Mouse (Mus musculus): ENCODE measurements around the gene Galns.
"Not testable (repeated sequence)": the region's sequence is repeated elsewhere in the genome, so short reads cannot be mapped to it uniquely, and the experiment has no call there.

The Galns gene

DNA sequence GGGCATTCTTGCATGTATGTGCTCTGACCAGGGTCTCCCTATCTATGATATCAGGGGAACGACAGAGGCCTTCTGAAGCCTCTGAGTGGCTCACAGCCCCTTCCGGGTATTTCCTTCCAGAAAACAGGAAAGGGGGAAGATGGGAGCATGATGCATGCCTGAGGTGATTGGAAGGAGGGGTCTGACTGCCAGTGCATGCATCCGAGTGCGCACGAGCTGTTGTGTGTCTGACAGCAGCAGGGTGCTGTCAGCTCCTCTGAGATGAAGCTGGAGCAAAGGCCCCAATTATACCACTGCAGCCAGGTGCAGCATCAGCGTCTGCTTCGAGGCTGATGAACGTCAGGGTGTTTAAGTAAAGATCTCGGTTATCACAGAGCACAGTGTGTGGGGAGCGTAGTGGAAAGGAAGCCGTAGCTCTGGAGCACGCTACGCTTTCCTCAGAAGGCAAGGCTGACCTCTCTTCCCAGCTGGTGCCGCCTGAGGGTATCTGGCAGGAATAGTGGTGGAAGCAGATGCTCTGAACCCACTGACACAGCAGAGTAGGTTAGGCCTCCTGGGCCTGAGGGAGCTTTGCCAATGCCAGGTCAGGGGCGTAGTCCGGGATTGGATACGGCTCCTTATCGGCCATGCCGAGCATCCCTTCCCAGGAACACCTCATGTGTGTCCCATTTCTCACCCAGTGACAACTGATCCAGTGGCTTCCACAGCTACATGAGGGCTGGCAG lies 17.3 kb downstream of the Galns start:
- DNase-seq (ENCODE audit: low spot score in 2 of 2): no peak

DNA sequence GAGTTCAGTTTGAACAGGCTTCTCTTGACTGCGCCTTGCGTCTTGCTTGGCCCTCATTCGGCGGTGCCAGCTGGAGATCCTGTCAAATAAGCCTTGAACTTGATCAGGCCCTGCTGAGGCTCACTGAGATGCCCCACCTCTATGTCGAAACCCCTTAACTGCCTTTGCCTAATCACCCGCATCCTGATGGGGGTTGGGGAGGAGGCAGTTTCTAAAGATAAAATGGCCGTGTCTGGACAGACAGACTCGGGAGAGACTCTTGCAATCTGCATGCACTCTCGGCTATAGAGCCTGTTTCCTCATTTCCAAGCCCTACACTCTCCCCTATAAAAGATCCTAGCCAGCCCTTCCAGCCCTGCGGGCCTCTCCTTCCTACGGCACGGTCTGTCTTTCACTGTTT lies 18.0 kb downstream of the Galns start:
- DNase-seq (ENCODE audit: low spot score in 2 of 2): no peak

DNA sequence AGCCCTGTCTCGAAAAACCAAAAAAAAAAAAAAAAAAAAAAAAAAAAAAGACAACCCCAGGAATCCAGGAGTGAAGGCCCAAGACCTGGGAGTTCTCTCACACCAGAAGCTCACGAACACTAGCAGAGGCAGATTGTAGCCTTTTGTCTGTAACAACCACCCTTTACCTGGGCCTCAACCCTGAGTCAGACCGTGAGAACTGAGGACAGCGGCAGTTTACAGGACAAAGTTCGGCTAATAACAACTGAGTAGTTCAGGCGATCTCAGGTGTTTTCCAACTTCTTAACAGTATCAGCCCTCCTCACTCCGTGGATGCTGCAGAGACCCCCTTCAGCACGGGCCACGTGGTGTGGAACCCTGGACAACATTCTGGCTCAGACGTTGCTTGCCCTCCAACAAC lies 24.5 kb downstream of the Galns start:
- DNase-seq (ENCODE audit: low spot score in 2 of 2): no peak

DNA sequence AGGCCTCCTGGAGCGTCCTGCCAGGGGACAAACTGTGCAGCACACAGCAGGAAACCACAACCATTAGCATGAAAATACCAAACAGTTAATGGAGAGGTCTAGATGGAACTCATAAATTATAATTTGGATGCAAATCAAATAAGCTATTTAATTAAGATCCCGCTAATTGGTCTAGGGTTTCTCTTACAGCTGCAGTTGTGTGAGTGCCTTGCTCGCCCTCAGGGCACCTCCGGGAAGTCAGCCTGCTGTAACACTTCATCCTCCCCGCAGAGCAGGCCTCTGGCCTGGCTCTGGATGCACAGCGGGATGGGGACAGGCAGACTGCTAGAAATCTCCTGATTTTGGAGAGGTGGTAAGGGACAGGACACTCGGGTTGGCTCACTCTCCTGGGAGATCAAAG lies 25.1 kb downstream of the Galns start:
- DNase-seq (ENCODE audit: low spot score in 2 of 2): no peak

DNA sequence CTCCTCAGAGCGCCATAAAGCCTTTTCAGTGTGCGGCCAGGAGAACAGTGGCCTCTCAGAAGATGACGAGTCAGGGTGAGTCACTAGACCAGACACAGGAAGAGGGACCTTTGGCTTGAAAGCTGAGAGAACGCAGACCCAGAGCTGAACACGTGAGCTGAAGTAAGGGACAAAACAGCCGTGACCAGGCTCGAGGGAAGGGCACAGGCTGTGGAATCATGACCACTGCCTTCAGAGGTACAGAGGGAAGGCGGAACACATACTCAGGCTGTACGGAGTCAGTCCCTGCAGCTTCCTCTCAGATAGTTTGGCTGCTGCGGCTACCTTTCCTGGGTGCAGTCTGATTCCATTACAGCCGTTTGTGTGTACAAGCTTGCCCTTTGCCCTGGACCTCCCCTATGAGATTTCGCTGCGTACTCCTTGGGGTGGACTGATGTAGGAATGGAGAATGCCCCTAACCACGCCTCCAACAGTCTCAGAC lies 25.8 kb downstream of the Galns start:
- no peak for DNase-seq (ENCODE audit: low spot score in 2 of 2)

DNA sequence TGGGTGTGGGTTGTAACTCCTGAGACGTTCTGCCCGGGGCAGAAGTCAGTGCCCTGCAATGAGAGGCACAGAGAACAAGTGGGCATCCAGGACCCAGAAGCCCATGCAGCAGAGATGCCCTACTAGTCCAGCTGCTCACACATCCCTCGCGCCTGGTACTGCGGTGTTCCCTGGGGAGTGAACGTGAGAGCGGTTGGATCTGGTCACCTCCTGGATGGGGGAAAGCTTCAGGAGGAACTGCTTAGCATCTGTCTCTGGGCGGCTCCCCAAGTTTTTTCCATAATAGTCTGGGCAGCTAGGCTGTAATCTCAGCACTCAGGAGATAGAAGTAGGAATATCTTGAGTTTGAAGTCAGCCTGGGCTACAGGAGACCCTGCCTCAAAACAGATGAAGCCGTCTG lies 26.3 kb downstream of the Galns start:
- DNase-seq (ENCODE audit: low spot score in 2 of 2): no peak

DNA sequence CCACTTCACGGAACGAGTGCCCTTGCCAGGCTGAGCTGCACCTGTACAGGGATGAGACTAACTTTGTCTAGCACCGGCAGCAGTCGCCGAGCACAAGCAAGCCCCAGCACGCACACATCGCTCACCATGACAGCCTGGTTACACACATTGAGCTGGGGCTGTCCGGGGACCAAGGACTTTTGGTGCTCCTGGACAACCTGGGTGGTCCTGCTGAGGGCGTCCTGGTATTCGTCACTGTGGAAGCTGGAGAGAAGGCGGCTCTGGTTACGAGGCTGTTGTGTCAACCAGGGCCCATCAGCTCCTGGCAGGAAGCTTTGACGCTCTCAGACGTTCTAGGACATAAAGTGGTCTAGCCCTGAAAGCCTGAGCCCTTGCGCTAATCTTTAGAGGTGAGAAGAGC lies 30.3 kb downstream of the Galns start:
- DNase-seq (ENCODE audit: low spot score in 2 of 2): no peak

DNA sequence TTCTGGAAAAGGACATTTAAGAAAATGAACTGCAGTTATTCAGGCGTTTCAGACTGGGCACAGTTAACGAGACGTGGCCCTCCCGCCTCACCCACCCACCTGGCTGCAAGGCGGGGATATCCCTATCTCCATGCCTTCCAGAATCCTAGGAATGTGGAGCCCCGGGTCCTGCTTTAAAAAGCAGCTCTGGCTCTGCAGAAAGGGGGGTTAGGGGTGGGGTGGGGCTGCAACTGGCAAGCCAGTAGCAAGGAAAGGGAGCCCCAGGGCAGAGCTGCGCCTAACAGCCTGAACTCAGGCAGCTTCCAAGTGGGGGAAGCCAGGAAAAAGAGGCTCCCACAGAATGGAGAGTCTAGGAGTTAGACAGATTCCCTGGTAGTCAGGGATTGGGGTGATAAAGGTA lies 32.1 kb downstream of the Galns start:
- DNase-seq (ENCODE audit: low spot score in 2 of 2): no peak

DNA sequence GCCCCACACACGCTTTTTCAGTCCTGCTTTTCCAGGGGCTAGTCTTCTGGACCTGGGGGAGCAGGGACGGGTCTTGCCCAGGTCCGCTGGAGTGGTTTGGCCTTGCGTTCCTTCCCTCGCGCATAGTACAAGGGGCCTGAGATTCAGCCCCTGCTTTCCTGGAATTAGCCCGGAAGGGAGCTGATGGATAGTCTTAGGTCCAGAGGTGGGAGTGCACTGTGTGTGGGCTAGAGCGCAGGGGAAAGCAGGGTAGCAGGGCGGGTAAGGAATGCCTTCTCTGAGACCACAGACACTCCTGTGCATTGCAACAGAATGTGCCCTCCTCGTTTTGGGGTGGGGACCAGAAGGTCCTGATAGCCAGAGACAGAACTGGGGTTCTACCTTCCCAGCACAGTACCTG lies 34.1 kb downstream of the Galns start:
- no peak for DNase-seq (ENCODE audit: low spot score in 2 of 2)

DNA sequence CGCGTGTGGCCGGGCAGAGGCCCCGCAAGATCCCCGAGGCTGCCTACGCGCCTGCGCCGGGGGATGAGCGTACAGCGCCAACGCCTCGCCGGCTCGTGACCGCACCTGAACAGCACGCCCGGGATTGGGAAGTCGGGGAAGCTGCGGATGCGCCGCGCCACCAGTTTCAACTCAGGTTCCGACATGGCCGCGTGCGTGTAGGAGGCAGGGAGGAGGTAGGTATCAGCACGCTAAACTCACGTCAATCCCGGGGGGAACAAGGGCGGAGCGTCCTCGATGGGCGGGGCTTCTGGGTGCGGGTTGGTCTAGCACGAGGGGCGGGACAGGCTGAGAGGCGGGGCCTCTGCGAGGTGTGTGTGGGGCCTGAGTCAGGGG lies 34.6 kb downstream of the Galns start, which contains the start of gene Aprt:
Aprt (minus strand) TSS at position 262 of the 375 bp plus-strand sequence.
- peak; percentile 91 to 93 for DNase-seq (ENCODE audit: low spot score in 2 of 2)

DNA sequence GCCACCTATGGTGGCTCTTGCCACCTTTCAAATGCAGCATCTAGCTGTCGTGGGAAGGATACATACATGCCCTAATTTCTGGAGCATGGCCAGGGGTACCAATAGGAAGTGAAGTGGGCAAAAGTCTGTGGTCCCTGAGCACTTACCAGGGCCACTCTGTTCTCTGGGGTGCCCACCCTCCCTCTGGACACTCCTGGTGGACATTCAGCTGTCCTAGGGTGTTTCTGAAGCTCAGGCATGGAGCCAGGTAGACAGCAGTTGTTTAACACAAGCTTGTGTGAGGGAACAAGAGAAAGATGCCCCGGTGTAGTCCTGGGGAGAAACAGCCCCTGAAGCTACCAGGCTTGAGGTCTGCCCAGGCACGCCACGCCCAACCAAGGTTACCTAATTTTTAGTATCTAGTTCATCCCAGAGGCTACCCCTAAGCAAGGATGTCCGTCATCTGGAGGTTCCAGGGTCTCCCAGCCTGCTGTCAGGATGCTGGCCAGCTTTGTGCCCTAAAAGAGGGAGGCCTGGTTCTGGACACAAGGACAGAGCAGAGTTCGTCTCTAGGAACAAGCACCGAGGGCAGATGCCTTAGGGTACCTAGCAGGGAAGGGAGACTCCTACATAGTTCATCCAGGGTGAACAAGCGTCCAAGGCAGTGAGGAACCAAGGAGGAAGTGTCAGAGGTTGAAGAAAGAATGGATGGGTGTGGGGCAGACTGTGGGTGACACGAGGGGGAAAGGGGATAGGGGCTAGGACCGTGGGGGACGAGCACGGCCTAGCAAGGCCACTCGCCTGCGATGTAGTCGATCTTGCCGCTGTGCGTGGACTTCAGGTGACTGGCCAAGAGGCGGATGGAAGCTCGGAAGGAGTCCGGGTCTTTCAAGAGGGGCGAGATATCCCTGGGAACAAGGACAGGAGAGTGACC lies 35.3 kb downstream of the Galns start:
- DNase-seq (ENCODE audit: low spot score in 2 of 2): no peak

DNA sequence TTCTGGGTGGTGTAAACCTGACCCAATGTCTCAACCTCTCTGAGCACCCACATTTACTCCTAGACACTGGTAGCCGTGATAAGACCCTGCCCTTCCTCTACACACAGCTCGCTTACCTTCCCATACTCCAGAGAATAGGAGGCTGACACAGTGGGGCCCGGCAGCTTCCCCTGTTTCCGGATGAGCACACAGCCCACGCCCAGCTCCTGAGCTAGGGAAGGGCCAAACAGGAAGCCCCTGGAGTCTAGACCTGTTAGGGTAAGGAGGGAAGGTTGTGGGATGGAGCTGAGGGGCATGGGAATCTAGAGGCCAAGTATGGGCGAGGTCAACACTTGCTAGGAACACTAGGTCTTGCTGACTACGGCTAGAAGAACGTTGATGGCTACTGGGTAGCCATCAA lies 36.0 kb downstream of the Galns start:
- no peak for DNase-seq (ENCODE audit: low spot score in 2 of 2)

DNA sequence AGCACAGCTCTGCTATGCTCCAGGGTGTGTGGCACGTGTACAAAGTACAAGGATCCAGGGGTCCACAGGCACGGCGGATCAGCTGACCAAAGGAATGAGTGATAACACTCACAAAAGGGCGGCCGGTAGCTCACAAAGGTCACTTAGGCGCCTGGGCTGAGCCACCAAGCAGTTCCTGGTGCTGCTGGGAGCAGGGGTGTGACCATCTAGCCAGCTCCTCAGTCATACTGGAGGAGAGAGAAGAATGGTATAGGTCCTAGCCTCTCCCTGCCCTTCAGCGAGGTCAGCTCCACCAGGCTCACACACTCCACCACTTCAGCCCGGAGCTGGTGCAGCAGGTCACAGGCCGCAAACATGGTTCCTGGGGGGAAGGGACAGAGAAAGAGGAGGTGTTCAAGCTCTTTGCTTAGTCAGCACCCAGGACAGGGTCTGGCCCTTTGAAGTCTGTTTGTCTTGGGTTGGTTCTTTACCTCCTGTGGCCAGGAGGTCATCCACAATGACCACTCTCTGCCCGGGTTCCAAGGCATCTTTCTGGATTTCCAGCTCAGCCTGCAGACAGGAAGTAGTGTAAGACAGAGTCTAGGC lies 36.5 kb downstream of the Galns start:
- DNase-seq (ENCODE audit: low spot score in 2 of 2): no peak

DNA sequence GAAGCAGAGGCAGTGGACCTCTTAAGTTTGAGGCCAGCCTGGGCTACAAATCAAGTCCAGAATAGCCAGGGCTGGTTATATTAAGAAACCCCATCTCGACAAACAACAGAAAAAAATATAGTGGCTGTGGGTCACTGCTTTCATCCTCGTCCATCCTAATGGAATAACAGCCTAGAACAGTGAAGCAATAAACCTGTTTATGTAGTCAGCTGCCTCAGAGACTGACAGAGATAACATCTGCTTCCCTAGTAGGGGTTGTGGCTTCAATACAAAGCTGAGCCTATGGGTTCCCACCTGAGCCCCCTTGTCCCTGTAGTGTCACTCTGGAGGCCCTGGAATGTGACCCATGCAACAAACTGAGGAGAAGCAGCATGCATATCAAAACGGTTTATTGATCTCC lies 37.0 kb downstream of the Galns start:
- DNase-seq (ENCODE audit: low spot score in 2 of 2): no peak

DNA sequence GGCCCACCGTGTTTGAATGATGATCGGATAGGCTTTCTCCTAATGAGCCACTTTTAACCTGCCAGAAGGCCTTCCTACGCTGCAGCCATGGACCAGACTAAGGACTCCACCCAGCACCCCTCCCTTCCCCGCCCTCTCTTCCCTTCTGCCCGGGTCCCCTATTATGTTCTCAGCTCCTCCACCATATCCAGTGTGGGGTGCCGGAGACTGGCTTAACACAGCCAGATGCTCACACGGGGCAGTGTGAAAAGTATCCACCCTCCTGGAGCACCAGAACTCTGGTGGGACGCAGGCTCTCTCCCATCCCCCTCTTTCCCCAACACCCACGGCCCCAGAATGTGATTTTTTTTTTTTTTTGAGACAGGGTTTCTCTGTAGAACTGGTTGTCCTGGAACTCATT lies 37.7 kb downstream of the Galns start:
- DNase-seq (ENCODE audit: low spot score in 2 of 2): no peak

DNA sequence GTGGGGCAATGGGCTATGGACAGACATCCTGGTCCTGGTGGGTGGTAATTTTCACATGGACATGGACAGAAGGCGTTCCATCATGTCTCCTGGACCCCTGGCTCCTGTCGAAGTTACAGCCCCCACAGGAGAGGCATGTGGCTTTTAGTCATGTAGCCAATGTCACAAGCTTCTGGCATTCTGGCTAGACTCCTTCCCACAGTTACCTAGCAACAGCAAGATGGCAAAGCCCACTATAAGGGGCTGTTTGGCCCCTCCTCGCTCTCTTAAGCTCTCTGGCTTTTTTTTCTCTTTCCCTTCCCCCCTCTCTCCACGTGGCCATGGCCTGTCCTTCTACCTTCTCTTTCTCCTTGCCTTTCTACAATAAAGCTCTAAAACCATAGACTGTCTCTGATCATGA lies 38.1 kb downstream of the Galns start:
- not testable (repeated sequence) for DNase-seq (ENCODE audit: low spot score in 2 of 2)

DNA sequence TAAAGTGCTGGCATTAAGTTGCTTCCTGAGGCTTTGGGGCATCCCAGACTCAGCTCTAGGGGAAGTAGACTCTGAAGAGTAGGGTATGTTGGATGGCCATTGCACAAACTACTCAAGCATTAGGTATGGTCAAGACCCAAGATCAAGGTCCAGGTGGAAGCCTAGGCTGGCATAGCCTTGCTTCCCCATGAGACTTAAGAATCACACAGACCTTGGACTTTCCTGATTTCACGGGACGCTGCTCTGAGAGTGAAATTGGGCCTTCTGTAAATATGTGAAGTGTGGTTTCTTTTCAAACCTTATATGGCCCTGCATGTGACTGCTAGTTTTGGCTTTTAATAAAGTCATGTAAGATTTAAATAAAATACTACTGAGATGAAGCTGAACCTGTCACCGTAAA lies 38.5 kb downstream of the Galns start:
- DNase-seq (ENCODE audit: low spot score in 2 of 2): no peak

DNA sequence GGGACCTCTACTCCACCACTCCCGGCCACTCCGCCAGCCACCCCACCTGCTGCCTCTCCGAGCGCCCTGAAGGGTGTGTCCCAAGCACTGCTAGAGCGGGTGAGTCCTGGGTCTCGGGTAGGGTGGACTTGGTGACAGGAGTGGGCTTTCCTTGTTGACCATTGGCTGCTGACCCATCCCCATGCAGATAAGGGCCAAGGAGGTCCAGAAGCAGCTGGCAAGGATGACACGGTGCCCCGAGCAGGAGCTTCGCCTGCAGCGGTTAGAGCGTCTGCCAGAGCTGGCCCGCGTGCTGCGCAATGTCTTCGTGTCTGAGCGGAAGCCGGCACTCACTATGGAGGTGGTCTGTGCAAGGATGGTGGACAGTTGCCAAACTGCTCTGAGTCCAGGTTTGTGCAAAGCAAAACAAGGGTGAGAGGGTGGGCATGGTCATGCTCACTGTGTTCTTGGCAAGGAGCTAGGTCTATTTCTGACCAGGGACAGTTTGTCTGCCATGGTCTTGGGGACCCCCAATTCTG lies 39.5 kb downstream of the Galns start:
- DNase-seq (ENCODE audit: low spot score in 2 of 2): no peak

DNA sequence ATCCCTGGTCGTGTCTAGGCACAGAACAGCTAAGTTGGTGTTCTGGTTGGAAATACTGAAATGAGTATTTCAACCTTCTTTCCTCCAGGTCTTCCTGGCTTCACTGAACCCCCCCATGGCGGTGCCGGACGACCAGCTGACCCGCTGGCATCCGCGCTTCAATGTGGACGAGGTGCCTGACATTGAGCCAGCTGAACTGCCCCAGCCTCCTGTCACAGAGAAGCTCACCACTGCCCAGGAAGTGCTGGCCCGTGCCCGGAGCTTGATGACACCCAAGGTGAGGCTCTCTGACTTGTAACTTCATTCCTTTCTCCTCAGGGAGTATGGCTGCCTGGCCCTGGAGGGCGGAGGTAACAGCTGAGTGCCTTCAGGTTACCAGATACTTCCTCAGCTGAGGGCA lies 40.1 kb downstream of the Galns start:
- no peak for DNase-seq (ENCODE audit: low spot score in 2 of 2)

DNA sequence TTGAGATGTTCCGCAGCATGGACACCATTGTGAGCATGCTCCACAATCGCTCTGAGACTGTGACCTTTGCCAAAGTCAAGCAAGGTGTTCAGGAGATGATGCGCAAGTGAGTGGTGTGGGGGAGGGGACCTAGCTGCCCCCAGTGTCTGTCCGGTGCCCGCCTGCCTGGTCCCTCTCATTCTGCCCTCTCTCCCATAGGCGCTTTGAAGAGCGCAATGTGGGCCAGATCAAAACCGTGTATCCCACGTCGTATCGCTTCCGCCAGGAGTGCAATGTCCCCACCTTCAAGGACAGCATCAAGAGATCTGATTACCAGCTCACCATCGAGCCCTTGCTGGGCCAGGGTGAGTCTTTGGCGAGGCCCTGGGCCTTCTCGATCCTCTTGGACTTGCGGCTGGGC lies 41.3 kb downstream of the Galns start:
- DNase-seq (ENCODE audit: low spot score in 2 of 2): no peak

DNA sequence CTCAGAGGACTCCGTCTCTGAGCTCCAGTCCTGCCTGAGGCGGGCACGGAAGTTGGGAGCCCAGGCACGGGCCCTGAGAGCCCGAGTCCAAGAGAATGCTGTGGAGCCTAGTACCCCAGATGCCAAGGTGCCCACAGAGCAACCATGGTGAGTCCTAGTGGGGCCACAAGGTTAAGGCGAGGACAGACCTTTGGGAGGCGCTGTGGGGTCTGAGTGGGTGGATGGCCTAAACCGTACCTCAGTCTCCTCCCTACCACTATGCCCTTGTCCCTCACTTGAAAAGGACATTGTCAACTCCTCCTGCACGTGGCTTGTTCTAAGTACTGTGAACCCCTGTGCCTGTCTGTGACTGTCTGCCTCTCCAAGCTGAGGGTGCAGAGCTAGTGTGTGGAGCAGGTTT lies 41.9 kb downstream of the Galns start:
- no peak for DNase-seq (ENCODE audit: low spot score in 2 of 2)

DNA sequence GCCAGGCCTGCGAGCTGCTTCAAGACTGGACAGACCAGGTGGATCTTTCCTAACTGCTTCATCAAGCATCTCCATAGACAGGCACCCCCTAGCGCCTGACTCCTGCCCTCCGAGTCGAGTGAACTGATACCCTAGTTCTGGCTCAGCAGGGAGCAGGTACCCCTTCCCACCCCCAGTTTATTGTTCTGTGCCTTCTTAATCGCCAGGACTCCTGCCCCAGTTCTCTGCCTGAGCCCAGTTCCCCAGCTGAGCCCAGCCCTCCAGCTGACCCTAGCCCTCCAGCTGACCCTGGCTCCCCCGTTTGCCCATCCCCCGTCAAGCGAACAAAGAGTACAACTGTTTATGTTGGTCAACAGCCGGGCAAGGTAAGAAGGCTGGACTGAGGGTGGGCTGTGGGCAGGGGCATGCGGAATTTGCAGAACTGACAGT lies 42.4 kb downstream of the Galns start:
- no peak for DNase-seq (ENCODE audit: low spot score in 2 of 2)

All from heart, adult 9 months (tissue).